Mouse (Mus musculus) kidney, embryonic 14.5 days (tissue): ENCODE data around the gene Ctsf. TPM values are rescaled to one million over a fixed set of nuclear protein-coding genes. Genes with fewer than 3 reads are reported as not detected.
A peak's percentile ranks its signal among the peaks of the same experiment; 100 is the strongest.

ENCODE experiments used
- ATAC-seq: fragments of 200-750 bp; cut with Nextera tagmentation; 2 replicates; pipeline ENCODE4 v1.8.0; 2017; ENCODE audit warnings: moderate number of reproducible peaks, mild to moderate bottlenecking, moderate TSS enrichment, moderate library complexity; ENCODE audit not compliant: low FRiP score, low TSS enrichment
- H3K27ac ChIP-seq: fragments of 300-500 bp; sonication (generic); 2 replicates; pipeline ENCODE4 v1.5.1; 2014; ENCODE audit warnings: low read depth, mild to moderate bottlenecking, low read length, moderate library complexity, mixed read lengths
- H3K27me3 ChIP-seq: fragments of 300-500 bp; sonication (generic); 2 replicates; pipeline ENCODE4 v1.6.1; 2014; ENCODE audit warnings: mild to moderate bottlenecking, low read length; ENCODE audit not compliant: control insufficient read depth, insufficient read depth
- H3K36me3 ChIP-seq: fragments of 300-500 bp; sonication (generic); 2 replicates; pipeline ENCODE4 v1.6.1; 2014; ENCODE audit warnings: low read length, mixed read lengths; ENCODE audit not compliant: control insufficient read depth, insufficient read depth
- H3K4me1 ChIP-seq: fragments of 300-500 bp; sonication (generic); 2 replicates; pipeline ENCODE4 v1.6.1; 2014; ENCODE audit warnings: low read length, mixed read lengths; ENCODE audit not compliant: control insufficient read depth, insufficient read depth
- H3K4me2 ChIP-seq: fragments of 300-500 bp; sonication (generic); replicated peaks from 2 replicates; pipeline ENCODE4 v1.6.1; 2014; ENCODE audit warnings: low read depth, mild to moderate bottlenecking, low read length
- H3K4me3 ChIP-seq: fragments of 300-500 bp; sonication (generic); 2 replicates; pipeline ENCODE4 v1.5.1; 2014; ENCODE audit warnings: mild to moderate bottlenecking, low read length
- H3K9ac ChIP-seq: fragments of 300-500 bp; sonication (generic); 2 replicates; pipeline ENCODE4 v1.6.1; 2014; ENCODE audit warnings: low read depth, mild to moderate bottlenecking, low read length, moderate library complexity
- H3K9me3 ChIP-seq: fragments of 300-500 bp; sonication (generic); 2 replicates; pipeline ENCODE4 v1.6.1; 2016; ENCODE audit warnings: low read length; ENCODE audit not compliant: control insufficient read depth
- WGBS: fragments of 180-500 bp; shearing (Covaris S2); extraction: QIAGEN DNeasy Blood & Tissue Kit; methylation state at CpG from one replicate; pipeline ENCODE4 v1.1.7; 2014; 5-methylcytosine and 5-hydroxymethylcytosine counted together
- polyA plus RNA-seq: library from polyadenylated mRNA; unstranded; fragments of >200 nt; fragmentation: Nextera tagmentation; extraction: Ambion mirVana; gene quantifications from 2 replicates; pipeline ENCODE4 v1.2.1, GENCODE M21; 2014

Gene Ctsf
- polyA plus RNA-seq, 1 experiment from 2014 or later, result 43.6 TPM

GRCm38 (mm10) chr19:4889791-4890190 is 34.9 kb downstream of the Ctsf start:
- H3K4me2 ChIP-seq, result no peak overlapping the region
- no peak overlapping the region for H3K4me3 ChIP-seq
- no peak for ATAC-seq
- H3K9me3 ChIP-seq, result no peaks in the 10 kb centered on the region
- H3K9ac ChIP-seq, result no peak overlapping the region
- 83% methylated on average over 10 of the region's 10 CpGs for WGBS
- peaks cover 8% of the 10 kb centered on the region; the same call in 1 of the 2 replicates for H3K36me3 ChIP-seq
- no peaks in the 10 kb centered on the region for H3K4me1 ChIP-seq
- no peak overlapping the region for H3K27ac ChIP-seq
- H3K27me3 ChIP-seq, result no peaks in the 10 kb centered on the region

- no peak overlapping the region for H3K27ac ChIP-seq
- 77% methylated on average over 3 of the region's 3 CpGs for WGBS
- no peaks in the 10 kb centered on the region for H3K27me3 ChIP-seq
- peaks cover 8% of the 10 kb centered on the region; the same call in 1 of the 2 replicates for H3K36me3 ChIP-seq
- H3K4me2 ChIP-seq, result no peak overlapping the region
- H3K4me1 ChIP-seq, result no peaks in the 10 kb centered on the region
- no peak overlapping the region for H3K4me3 ChIP-seq
- ATAC-seq, result no peak
- no peaks in the 10 kb centered on the region for H3K9me3 ChIP-seq
- no peak overlapping the region for H3K9ac ChIP-seq
Measured at GRCm38 (mm10) chr19:4891798-4892197, 36.9 kb downstream of the Ctsf start.

- Histone ChIP-seq H3K9ac (no peak overlapping the region), H3K27ac (no peak overlapping the region), H3K4me3 (no peak overlapping the region), H3K27me3 (no peaks in the 10 kb centered on the region), H3K36me3 (no peaks in the 10 kb centered on the region), H3K4me1 (no peaks in the 10 kb centered on the region), H3K9me3 (no peaks in the 10 kb centered on the region), H3K4me2 (peak overlapping the region; percentile 25; the same call in 1 of the 2 replicates)
- ATAC-seq, result peak; percentile 72
- 33% methylated on average over 21 of the region's 21 CpGs for WGBS
Measured at GRCm38 (mm10) chr19:4896780-4897520, 42.0 kb downstream of the Ctsf start.

- Histone ChIP-seq H3K9me3 (no peaks in the 10 kb centered on the region), H3K4me1 (no peaks in the 10 kb centered on the region), H3K27me3 (no peaks in the 10 kb centered on the region), H3K4me2 (no peak overlapping the region), H3K9ac (no peak overlapping the region), H3K27ac (no peak overlapping the region), H3K36me3 (no peaks in the 10 kb centered on the region), H3K4me3 (no peak overlapping the region)
- peak; percentile 43; the same call in 1 of the 2 replicates for ATAC-seq
- WGBS, result 24% methylated on average over 9 of the region's 9 CpGs
Measured at GRCm38 (mm10) chr19:4898972-4899371, 44.0 kb downstream of the Ctsf start.

- Histone ChIP-seq H3K36me3 (no peaks in the 10 kb centered on the region), H3K9ac (no peak overlapping the region), H3K9me3 (no peaks in the 10 kb centered on the region), H3K4me2 (no peak overlapping the region), H3K27me3 (no peaks in the 10 kb centered on the region), H3K27ac (no peak overlapping the region), H3K4me3 (no peak overlapping the region), H3K4me1 (no peaks in the 10 kb centered on the region)
- WGBS, result 61% methylated on average over 3 of the region's 3 CpGs
- no peak for ATAC-seq
Measured at GRCm38 (mm10) chr19:4899888-4900287, 45.0 kb downstream of the Ctsf start.

GRCm38 (mm10) chr19:4905979-4906794 is 51.3 kb downstream of the Ctsf start, which contains the start of gene Bbs1:
Gene Bbs1, minus strand, starts transcription at chr19:4906628.
- Histone ChIP-seq H3K4me2 (peak within 1 kb of the TSS; percentile 53), H3K27ac (no peak within 1 kb of the TSS), H3K4me3 (peak within 1 kb of the TSS; percentile 56), H3K27me3 (no peaks in the 10 kb centered on the region), H3K9me3 (no peaks in the 10 kb centered on the region), H3K36me3 (peaks cover 38% of the 10 kb centered on the region), H3K9ac (peak within 1 kb of the TSS; percentile 48), H3K4me1 (peaks cover 6% of the 10 kb centered on the region; the same call in 1 of the 2 replicates)
- ATAC-seq, result peak; percentile 59; the same call in 1 of the 2 replicates
- WGBS, result 7% methylated on average over 31 of the region's 31 CpGs

GRCm38 (mm10) chr19:4908107-4908506 is 53.2 kb downstream of the Ctsf start:
- H3K4me1 ChIP-seq, result peaks cover 6% of the 10 kb centered on the region; the same call in 1 of the 2 replicates
- no peak overlapping the region for H3K4me3 ChIP-seq
- peaks cover 55% of the 10 kb centered on the region for H3K36me3 ChIP-seq
- ATAC-seq, result no peak
- H3K27me3 ChIP-seq, result no peaks in the 10 kb centered on the region
- no peak overlapping the region for H3K27ac ChIP-seq
- 83% methylated on average over 4 of the region's 4 CpGs for WGBS
- H3K9ac ChIP-seq, result no peak overlapping the region
- H3K4me2 ChIP-seq, result no peak overlapping the region
- no peaks in the 10 kb centered on the region for H3K9me3 ChIP-seq

GRCm38 (mm10) chr19:4909376-4909775 is 54.4 kb downstream of the Ctsf start:
- peaks cover 6% of the 10 kb centered on the region; the same call in 1 of the 2 replicates for H3K4me1 ChIP-seq
- ATAC-seq, result no peak
- peaks cover 68% of the 10 kb centered on the region for H3K36me3 ChIP-seq
- no peak overlapping the region for H3K4me3 ChIP-seq
- no peak overlapping the region for H3K9ac ChIP-seq
- H3K9me3 ChIP-seq, result no peaks in the 10 kb centered on the region
- no peaks in the 10 kb centered on the region for H3K27me3 ChIP-seq
- no peak overlapping the region for H3K27ac ChIP-seq
- WGBS, result 91% methylated on average over 7 of the region's 7 CpGs
- H3K4me2 ChIP-seq, result no peak overlapping the region
